Mouse (Mus musculus) c-Kit-negative CD71-positive TER-119-positive erythroid progenitor cells, embryonic 14.5 days (primary cell): ENCODE measurements around the gene Tmie.

Experiments
- DNase-seq: peaks from one replicate; pipeline ENCODE4 v3.0.0-alpha.2; 2013; ENCODE audit warnings: low read depth, low spot score

Tmie gene

DNA sequence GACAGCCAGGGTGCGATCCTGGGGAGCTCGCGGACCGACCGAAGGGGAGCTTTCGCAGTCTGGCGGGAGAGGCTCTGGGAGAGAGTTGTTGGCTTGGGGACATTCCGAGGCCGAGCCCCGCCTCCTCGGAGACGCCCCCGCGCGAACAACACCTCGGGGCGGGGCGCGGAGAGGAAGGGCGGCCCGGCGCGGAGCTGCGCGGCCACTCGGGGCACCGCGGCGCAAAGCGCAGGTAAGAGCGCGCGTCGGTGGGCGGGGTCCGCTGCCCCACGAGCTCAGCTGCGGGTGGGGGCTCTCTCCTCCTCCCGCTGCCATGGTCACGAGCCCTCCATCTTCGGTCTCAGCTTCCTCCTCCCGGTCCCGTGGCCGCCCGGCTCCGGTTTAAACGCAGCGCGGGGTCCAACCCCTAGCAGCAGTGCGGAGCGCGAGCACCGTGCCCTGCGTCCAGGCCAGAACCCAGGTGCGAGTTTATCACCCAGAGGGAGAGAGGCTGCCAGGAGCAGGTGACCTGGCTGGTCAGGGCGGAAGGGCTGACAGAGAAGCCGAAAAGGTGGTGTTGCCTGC is at the start of gene Tmie:
Tmie (minus strand) TSS at position 116 of the 564 bp plus-strand sequence.
- DNase-seq: no peak

DNA sequence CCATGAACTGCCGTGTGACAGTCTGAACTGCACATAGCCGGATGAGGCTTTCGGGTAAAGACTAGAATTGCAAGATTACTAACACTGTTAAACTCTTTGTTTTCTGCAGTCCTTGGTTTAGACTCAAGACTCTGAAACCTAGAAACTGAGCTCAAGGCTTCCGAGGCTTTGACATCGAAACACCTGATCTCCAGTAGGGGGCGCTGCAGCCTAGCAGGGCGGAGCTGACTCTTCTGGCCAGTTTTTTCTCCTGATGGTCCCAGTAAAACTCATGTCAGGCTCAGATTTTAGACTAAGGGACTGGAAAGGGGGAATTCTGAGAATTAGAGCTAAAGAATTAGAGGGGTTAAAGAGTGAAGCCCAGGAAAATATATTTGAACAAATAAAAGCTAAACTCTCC is 42.8 kb upstream of the Tmie start:
- peak; percentile 34 for DNase-seq

DNA sequence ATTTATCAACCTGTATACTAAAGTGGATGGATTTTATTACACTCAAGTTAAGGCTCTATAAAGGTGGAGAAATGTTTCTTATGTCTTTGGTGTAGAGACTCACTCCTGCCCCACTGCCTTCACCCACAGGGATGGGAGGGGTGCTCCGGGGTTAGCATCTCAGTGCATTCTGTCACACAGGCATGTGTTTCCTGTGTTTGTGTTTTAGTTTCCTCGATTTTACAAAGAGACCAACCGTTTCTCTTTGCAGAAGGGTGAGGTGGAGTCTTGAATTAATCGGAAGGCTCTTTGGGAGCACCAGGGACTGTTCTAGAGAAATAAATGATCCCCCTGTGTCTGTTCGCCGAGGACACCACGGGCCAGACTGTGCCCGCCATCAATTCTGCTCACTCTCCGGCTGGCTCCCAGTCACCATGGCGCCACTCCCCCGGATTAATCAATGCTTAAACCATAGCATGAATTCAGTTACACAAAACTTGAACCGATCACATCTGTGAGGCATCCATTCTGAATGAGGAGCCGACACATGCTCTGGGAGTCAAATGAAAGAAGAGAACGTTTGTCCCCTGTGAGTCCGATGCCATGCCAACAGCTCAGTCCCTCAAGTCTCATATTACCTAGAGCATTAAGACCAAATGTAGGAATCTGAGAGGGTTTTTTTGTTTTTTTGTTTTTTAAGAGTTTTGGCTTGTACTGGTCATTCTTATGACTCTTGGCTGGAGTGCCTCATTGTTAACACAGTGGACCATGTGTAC is 40.9 kb upstream of the Tmie start:
- DNase-seq: no peak

DNA sequence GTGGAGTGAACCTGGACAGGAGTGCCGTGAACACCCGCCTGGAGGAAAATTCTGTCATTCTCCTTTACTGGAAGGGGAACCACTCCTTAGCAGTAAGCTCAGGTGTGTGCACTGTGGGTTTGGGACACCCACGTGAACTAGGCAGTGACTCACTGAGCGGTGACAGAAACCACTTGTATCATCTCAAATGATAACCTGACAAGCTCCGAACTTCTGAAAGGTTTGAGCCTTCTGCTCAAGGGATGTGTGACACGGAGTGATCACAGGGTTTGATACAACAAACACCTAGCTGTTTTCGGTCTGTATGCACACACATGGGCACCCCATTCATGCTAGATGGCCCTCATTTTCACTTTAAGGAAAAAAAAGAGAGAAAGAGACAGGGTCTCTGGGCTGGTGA is 36.9 kb upstream of the Tmie start, which contains the start of gene Fam240a:
Fam240a (minus strand) TSS at position 76 of the 400 bp plus-strand sequence.
- DNase-seq: no peak

DNA sequence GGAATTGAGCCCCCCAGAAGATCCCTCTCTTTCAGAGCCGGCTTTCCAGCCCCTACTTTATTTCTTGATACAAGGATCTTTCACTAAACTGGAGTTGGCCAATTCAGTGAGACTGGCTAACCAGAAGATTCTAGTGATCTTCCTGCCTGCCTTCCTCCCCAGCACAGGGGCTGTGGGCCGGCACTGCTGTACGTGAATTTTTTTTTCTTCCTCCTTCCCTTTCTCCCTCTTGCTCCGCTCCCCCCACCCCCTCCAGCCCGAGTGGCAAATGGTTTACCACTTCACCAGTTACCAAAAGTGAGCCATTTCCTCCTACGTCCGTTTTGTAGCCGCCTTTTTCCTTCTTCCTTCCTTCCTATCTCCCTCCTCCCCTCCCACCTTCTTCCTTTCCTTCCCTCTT is 35.6 kb upstream of the Tmie start:
- DNase-seq: no peak

DNA sequence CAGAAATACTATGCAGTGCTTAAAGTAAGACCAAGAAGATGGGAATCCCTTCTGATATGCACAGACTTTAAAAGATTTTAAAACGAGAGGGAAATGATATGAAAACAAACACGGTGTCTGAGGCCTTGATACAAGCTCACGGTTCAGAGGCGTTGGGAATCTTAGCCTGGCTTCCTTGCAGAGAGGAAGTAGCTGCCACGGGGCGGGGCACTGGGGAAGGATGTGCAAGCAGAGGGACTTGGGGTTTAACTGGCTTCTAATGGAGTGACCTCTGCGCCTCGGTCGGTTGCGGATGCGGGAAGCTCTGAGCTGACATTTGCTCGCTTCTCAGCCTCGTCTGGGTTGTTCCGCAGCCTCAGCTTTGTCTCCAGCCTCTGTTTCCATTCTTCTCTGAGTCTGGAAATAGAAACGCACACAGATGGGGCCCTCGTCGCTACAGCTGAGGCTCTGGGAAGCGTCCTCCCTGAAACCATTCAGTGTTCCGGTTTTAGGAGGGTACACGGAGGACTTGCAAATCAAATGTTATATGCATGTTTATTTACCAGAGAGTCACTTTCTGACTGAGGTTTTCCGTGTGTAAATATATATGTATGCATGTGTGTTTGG is 34.8 kb upstream of the Tmie start:
- no peak for DNase-seq

DNA sequence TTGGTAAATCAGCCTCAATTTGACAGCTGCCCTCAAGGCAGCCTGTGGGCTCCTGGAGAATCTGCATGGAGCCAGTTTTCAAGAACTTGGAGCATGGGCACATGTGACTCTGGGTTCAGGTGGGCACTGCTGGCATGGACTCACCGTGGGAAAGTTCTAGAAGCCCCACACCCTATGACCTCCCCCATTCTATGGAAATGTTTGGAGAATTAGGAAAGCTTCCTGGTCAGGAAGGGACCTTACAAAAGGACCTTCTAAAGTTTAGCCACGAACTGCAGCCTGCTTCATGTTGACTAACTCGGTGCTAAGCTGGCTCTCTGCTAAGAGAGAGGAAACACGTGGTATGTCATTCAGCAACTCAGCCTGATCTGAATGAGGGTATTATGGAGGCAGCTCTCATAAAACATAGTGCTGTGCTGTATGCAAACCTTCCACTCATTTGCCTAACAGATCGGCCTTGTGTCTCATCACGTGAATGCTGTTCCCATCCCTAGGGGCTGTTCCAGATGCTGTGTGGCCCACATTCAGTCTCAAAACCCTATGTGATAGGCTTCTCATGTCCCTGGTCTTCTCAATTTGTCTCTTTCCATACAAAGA is 29.6 kb upstream of the Tmie start:
- DNase-seq: no peak

DNA sequence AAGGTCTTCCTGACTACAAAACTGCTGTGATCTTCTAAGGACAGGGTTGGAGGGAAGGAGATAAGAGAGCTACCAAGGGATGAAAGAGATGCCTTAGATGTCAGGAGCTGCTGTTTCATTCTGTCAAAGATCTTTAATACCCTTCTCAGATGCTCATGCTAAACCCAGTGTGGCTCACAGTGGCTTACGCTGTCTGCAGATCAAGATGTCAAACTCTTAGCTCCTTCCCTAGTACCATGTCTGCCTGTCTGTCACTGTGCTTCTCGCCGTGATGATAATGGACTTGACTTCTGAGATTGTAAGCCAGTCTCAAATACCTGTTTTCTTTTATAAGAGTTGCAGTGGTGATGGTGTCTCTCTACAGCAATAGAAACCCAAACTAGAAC is 28.7 kb upstream of the Tmie start:
- no peak for DNase-seq

DNA sequence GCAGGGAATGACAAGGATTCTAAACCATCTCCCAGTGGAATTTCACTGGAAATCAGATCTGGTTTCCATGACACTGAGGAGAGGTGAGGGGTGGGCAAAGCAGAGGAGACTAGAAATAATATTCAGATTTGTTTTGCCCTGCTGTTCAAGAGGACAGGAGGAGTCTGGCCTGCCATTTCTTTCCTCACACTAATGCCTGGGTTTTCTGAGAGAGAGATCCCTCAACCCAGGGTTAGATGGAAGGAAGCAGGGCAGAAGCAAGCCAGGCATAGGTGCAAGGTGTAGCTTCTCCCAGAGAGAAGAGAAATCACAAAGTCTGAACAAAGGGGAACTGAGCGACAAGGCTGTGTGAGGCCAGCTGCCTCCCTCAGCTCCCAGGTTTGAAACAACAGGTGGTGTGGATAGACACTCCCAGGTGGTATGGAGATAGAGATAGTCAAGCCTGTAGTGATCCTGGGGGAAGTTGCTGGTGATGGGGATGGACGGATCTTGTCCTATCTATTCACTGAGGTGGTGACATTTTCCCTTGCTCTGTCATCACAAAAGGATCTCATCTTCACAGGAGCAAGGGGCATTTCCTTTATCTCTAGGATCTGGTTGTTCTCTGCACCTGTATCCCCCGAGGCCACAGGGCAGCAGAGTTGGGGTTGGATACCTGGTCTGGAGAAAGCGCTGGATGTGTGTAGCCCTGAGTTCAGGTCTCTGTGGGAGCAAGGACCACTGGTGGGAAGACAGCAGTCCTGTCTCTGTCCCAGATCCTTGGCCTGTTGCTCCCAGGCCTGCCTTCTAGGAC is 28.1 kb upstream of the Tmie start:
- DNase-seq: no peak

DNA sequence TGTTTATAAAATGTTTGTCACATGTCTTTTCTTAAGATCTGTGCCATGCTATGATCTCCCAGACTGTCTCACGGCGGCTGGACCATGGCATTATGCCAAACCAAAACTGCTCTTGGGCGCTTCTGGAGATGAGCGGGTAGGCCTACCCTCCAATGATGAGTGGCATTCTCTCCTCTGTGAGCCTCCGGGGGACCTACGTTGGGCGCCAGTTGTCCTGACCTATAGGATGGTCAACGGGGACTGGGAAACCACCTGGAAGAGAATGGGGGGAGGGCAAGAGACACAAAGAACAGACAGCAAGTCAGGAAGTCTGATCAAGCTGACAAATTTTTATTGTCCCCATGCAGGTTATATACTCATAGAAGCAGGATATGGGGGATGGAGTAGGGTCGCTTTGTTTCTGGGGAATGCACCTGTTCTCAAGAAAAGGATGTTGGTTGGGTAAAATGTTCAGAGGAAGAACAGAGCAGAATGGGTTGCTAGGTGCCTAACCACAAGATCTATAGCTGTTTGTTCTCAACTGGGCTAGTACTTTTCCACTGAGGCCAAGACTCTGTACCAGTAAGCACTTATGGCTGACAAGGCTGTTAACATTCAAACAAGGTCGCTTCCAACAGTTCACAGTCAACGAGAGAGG is 27.4 kb upstream of the Tmie start:
- DNase-seq: no peak

DNA sequence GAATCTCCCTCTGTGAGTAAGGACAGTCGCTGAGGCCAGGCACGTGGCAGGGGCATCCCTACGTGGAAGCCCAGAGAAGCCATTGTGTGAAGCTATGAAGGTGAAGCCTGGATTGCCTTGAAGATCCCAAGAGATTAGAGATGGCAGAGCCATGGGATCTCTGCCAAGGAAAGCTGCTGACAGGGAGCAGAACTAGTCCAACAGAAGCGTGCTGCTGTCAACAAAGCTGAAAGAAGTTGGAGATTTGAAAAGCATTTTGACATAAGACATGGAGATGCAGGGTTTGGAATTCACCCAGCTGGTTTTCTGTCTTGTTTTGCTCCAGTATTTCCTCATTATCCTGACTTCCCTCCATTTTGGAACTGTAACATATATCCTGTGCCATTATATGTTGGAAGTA is 22.4 kb upstream of the Tmie start:
- no peak for DNase-seq

DNA sequence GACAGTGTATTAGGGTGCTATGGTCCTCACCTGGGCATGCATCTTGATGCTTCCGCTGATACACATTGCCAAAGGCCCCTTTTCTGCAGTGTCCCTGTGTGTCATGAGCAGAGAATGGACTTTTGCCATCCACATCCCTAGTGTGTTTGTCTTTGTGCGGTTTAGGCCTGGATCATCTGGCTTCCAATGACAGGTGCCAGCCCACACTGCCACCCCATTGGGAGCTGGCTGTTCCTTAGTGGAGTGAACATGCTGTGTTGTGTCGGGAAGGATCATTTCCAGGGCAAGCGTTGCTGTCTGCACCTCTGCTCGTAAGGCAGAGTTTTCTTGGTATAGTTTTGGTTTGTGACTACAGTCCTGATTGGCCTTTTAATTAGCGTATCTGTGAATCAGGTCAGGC is 21.3 kb upstream of the Tmie start:
- no peak for DNase-seq

DNA sequence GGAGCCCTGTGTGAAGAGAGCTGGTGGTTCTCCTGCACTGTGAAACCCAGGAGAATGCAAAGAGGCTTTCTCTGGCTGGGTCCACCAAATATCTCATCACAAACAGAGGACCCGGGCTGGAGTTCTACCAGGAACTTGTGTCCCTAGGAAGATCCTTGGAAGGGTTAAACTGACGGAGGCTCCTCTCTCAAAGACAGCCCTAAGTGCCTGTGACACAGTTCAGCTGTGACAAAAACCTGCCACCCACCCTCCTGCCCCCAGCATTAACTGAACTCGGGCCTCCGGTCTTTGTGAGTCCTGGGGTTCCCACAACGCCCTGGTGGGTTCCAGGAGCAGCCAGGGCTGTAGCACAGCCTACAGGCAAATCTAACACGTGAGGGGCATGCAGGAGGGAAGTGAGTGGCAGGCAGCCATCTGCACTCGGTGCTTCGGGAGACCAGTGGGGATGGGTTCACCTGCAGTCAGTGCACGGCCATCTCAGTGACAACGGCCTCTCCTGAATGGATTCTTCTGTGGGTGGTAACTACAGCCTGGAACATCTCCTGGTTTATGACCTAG is 19.6 kb upstream of the Tmie start:
- no peak for DNase-seq

DNA sequence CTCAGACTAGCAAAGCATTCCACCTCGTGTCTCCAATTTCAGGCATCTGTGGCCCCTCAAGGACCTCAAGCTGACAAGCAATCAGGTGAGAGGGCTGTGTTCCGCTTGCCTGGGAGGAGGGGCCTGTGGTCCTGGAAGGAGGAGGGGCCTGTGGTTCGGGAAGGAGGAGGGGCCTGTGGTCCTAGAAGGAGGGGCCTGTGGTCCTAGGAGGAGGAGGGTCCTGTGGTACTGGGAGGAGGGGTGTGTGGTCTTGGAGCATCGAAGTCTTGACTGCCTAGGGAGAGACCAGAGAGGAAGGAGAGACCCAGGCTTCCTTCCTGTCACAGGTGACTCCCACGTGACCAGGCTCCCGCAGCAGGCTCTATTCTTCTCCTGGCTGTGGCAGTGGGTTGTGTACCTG is 16.7 kb upstream of the Tmie start:
- no peak for DNase-seq

DNA sequence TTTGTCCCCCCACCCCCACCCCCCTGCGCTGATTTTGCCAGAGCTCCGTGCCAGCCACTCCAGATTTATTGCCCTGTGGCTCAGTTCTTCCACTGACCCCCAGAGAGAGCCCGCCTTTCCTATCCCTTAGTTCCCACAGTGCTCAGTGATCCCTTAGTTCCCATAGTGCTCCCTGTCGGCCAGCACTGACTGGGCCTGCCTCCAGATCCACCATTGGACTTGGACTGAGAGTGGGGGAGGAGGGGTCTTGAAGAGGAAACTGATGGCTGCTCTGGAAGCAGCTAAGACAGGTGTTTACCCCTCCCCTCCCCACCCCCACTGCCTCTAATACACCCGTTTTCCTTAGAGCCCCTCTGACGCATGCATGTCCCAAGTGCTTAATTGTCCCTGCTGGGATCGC is 16.1 kb upstream of the Tmie start:
- DNase-seq: no peak

DNA sequence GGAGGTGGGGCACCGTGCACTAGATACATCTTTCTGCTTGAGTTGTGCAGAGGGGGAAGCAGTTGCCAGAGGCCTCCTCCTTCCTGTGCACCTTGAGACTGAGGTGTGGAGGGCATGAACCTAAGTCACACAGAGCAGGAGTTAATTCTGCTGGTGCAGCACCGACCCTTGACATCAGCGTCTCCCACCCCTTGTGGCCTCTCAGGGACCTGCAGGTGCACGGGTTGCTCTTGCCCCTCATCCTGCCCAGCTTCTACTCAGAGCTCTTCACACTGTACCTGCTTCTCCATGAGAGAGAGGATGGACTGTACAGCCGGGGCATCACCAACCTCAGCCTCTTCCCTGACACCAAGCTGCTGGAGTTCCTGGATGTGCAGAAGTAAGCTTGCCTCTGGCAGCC is 15.6 kb upstream of the Tmie start:
- no peak for DNase-seq

DNA sequence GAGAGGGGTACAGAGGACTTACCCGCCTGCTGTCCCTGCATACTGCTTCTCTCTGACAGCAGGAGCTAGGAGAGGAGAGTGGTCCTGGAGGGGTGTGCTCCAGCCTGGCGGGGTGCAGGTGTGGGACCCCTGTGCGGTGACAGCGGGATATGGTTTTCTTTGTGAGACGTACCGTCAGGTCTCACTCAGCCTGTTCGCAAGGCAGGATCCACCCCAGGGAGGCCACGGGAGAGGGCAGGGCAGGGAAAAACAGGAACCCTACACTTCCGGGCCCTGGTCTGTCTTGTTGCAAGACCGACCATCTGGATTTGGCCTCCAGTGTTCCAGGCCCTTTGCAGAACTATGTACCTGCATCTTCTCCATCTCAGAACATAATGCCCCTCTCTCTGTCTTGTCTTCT is 13.5 kb upstream of the Tmie start:
- DNase-seq: no peak

DNA sequence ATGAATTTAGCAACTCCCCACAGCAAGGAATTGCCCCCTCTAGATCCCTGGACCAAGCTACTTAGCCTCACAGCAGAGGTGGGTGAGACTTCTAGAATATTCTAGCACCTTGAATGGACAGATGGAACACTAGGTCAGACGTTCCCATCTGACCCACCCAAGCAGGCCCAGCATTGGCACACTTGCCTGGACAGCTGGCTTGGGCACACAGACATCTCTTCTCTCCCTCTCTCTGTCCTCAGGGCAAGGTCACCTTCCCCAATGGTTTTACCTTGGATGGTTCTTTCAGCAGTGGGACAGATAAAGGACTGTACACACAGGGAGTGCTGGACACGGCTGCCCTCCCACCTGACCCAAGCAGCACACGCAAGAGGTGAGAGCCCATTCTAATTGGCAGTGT is 12.6 kb upstream of the Tmie start:
- DNase-seq: no peak

DNA sequence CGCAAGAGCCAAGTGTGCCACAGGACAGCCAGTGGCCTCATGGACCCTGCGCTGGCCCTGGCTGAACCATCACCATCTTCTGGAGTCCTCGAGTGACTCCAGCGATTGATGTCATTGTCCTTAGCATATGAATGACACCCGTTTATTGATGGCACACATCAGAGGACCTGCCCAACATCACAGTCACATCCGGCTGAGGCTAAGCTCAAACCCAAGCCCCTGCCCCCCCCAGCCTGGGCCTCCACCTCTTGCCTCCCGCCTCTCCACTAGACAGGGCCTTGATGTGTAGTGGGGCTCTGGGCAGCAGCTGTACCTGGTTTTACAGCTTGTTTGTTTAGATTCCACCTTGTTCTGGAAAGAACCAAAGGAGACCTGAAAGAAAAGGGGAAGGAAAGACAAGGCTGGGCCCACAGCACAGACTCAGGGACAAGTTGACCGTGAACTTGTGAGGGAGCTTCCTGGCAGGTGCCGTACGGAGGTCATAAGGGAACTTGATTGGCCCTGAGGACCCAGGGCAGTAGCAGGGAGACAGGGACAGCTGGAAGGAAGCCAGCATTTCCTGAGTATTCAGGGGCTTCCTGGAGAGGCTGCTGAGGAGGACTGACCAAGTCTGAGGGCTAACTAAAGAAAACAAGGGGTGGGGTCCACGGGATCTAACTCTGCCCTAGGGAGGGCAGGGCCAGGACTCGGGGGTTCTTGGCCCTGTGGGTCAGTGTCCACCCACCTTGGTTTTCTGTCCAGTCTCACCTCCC is 11.3 kb upstream of the Tmie start:
- no peak for DNase-seq

DNA sequence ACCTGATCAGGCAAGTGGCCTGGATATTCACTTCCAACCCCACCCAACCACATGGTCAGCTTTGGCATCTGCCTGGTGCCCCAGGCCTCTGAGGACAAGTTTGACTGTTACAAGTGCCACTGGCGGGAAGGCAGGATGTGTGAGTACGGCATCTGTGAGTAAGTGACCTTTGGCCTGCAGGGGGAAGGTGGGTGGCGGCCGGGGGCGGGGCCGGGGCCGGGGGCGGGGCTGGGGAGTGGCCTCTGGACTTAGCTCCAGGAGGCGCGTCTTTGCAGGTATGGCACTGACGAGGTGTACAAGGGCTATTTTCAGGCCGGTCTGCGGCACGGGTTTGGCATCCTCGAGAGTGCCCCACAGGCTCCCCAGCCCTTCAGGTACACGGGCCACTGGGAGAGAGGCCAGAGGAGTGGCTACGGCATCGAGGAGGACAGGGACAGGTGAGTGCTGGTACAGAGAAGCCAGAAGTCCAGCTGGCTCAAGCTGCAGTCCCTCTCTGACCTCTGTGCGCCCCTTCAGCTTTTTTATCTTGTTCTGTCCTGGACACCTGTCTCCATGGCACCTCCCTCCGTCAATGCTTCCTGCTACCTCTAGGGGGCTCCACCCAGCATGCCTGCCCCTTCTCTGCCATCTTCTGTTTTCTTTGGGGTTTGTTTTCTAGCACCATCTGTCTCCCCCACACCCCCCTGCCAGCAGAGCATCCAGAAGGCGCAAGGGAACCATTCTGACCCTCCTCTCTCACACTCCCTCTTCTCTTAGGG is 10.3 kb upstream of the Tmie start:
- no peak for DNase-seq
